Mouse (Mus musculus): ENCODE results near the gene Tmem41b.
A peak's percentile ranks its signal among the peaks of the same experiment; 100 is the strongest.

The Tmem41b gene

GRCm38 (mm10) chr7:109975966-109976715, 10.6 kb downstream of the Tmem41b start:
- no peak for DNase-seq (ENCODE audit: low read depth)

GRCm38 (mm10) chr7:109969542-109969941, 17.2 kb downstream of the Tmem41b start:
- no peak for DNase-seq (ENCODE audit: low read depth)

GRCm38 (mm10) chr7:109968924-109969450, 17.7 kb downstream of the Tmem41b start:
- DNase-seq (ENCODE audit: low read depth): no peak

GRCm38 (mm10) chr7:109967805-109968579, 18.7 kb downstream of the Tmem41b start:
- peak; percentile 62 for DNase-seq (ENCODE audit: low read depth)

GRCm38 (mm10) chr7:109965658-109966057, 21.1 kb downstream of the Tmem41b start:
- DNase-seq (ENCODE audit: low read depth): no peak

- DNase-seq (ENCODE audit: low read depth): no peak
Observed at GRCm38 (mm10) chr7:109963707-109964106, 23.0 kb downstream of the Tmem41b start.

GRCm38 (mm10) chr7:109962596-109962995, 24.1 kb downstream of the Tmem41b start:
- no peak for DNase-seq (ENCODE audit: low read depth)

GRCm38 (mm10) chr7:109961570-109961969, 25.2 kb downstream of the Tmem41b start:
- no peak for DNase-seq (ENCODE audit: low read depth)

- no peak for DNase-seq (ENCODE audit: low read depth)
Observed at GRCm38 (mm10) chr7:109960613-109961154, 26.0 kb downstream of the Tmem41b start.

GRCm38 (mm10) chr7:109959716-109960612, 26.8 kb downstream of the Tmem41b start, which contains the start of gene Dennd5a:
Dennd5a (minus strand) TSS chr7:109960470.
- peak; percentile 44 for DNase-seq (ENCODE audit: low read depth)

GRCm38 (mm10) chr7:109958843-109959715, 27.6 kb downstream of the Tmem41b start:
- no peak for DNase-seq (ENCODE audit: low read depth)

- no peak for DNase-seq (ENCODE audit: low read depth)
Observed at GRCm38 (mm10) chr7:109957996-109958789, 28.5 kb downstream of the Tmem41b start.

GRCm38 (mm10) chr7:109954622-109955401, 31.9 kb downstream of the Tmem41b start:
- no peak for DNase-seq (ENCODE audit: low read depth)

- DNase-seq (ENCODE audit: low read depth): no peak
Observed at GRCm38 (mm10) chr7:109951297-109951696, 35.4 kb downstream of the Tmem41b start.

GRCm38 (mm10) chr7:109944421-109945034, 42.2 kb downstream of the Tmem41b start:
- DNase-seq (ENCODE audit: low read depth): no peak

GRCm38 (mm10) chr7:109929628-109930027, 57.1 kb downstream of the Tmem41b start:
- DNase-seq (ENCODE audit: low read depth): no peak

GRCm38 (mm10) chr7:109928365-109928764, 58.4 kb downstream of the Tmem41b start:
- no peak for DNase-seq (ENCODE audit: low read depth)

GRCm38 (mm10) chr7:109924965-109925364, 61.8 kb downstream of the Tmem41b start:
- DNase-seq (ENCODE audit: low read depth): no peak

All from c-Kit-positive CD71-negative TER-119-negative erythroid progenitor cells, embryonic 14.5 days (primary cell).